Mouse (Mus musculus) embryonic fibroblast, embryonic 13.5 days (primary cell): ENCODE data around the gene Slc35d1.

ENCODE experiments used
- CTCF ChIP-seq: IDR thresholded peaks from 2 replicates; pipeline ENCODE4 v1.5.1; 2011; ENCODE audit warnings: mild to moderate bottlenecking, control low read depth, low read length, moderate library complexity, borderline replicate concordance; ENCODE audit not compliant: insufficient read depth
- POLR2A ChIP-seq: IDR thresholded peaks from 2 replicates; pipeline ENCODE4 v1.6.1; 2011; ENCODE audit warnings: low read depth, mild to moderate bottlenecking, control low read depth, low read length, moderate library complexity

DNA sequence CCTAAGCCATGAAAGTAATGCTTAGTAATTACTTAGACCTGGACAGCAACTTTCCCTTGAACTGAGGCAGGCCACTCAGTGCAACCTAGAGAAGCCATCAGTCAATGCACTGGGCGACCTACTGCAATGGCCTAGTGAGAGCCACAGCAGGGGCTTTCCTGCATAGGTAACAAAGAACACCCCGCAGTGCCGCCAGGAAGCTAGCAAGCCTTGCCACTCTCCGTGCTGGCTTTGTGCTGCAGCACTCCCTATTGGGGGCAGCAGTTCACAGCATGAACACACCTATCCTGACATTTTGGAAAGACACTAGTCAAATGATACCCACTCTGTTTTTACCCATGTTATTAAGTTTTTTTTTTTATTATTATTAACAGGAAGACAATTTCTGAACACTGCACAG is 15.9 kb downstream of the Slc35d1 start:
- TF ChIP-seq CTCF (no peak), POLR2A (no peak)
